Mouse (Mus musculus): ENCODE measurements at regions not wholly inside any gene's neighbourhood (a gene's known extent, or its start where the extent isn't known, plus 50 kb on each side); places are given as distances from the start of the nearest gene placed in this dataset.

- TF ChIP-seq CTCF (IDR thresholded peaks at IDR 0.05; ENCODE audit: low read depth) = no peak
- H3K4me1 ChIP-seq (ENCODE audit: insufficient read depth) = peaks cover 5% of the 10 kb centered on the region; the same call in 1 of the 2 replicates
- 50% methylated on average over 5 of the region's 5 CpGs for WGBS
- no peak overlapping the region for H3K27ac ChIP-seq (ENCODE audit: low read depth)
- no peak overlapping the region for H3K4me2 ChIP-seq
- H3K4me3 ChIP-seq (ENCODE audit: low read depth, low read length) = no peak overlapping the region
- H3K9me3 ChIP-seq (ENCODE audit: low read depth, low read length) = no peaks in the 10 kb centered on the region
- H3K9ac ChIP-seq = no peak overlapping the region
- H3K36me3 ChIP-seq (ENCODE audit: insufficient read depth) = no peaks in the 10 kb centered on the region
- DNase-seq (no peak), ATAC-seq (ENCODE audit: insufficient read depth) (no peak)
- no peaks in the 10 kb centered on the region for H3K27me3 ChIP-seq (ENCODE audit: insufficient read depth, low read length)
Observed at GRCm38 (mm10) chr6:50011746-50012453, 98.1 kb upstream of the Mpp6 start.

- H3K27ac ChIP-seq (ENCODE audit: low read depth) = no peak overlapping the region
Observed at GRCm38 (mm10) chr6:50013067-50013466, 97.0 kb upstream of the Mpp6 start.

GRCm38 (mm10) chr6:50013842-50014241 is 96.2 kb upstream of the Mpp6 start:
- no peak for ATAC-seq (ENCODE audit: insufficient read depth)
- Histone ChIP-seq H3K36me3 (ENCODE audit: insufficient read depth) (no peaks in the 10 kb centered on the region), H3K4me3 (ENCODE audit: low read depth, low read length) (no peak overlapping the region), H3K9me3 (ENCODE audit: low read depth, low read length) (no peaks in the 10 kb centered on the region), H3K27ac (ENCODE audit: low read depth) (no peak overlapping the region), H3K27me3 (ENCODE audit: insufficient read depth, low read length) (no peaks in the 10 kb centered on the region), H3K4me1 (ENCODE audit: insufficient read depth) (peaks cover 5% of the 10 kb centered on the region; the same call in 1 of the 2 replicates), H3K9ac (no peak overlapping the region), H3K4me2 (no peak overlapping the region)
- TF ChIP-seq CTCF (IDR thresholded peaks at IDR 0.05; ENCODE audit: low read depth) = no peak
- no peak for DNase-seq
- WGBS = 73% methylated on average over 7 of the region's 7 CpGs

More at GRCm38 (mm10) chr6:50013067-50013466, 97.0 kb upstream of the Mpp6 start:
- Histone ChIP-seq H3K9ac (no peak overlapping the region), H3K27me3 (ENCODE audit: insufficient read depth, low read length) (no peaks in the 10 kb centered on the region), H3K9me3 (ENCODE audit: low read depth, low read length) (no peaks in the 10 kb centered on the region), H3K36me3 (ENCODE audit: insufficient read depth) (no peaks in the 10 kb centered on the region), H3K4me1 (ENCODE audit: insufficient read depth) (peaks cover 5% of the 10 kb centered on the region; the same call in 1 of the 2 replicates), H3K4me3 (ENCODE audit: low read depth, low read length) (no peak overlapping the region), H3K4me2 (no peak overlapping the region)
- DNase-seq = no peak
- no peak for TF ChIP-seq CTCF (IDR thresholded peaks at IDR 0.05; ENCODE audit: low read depth)
- WGBS = 50% methylated on average over 5 of the region's 5 CpGs
- no peak for ATAC-seq (ENCODE audit: insufficient read depth)

DNA sequence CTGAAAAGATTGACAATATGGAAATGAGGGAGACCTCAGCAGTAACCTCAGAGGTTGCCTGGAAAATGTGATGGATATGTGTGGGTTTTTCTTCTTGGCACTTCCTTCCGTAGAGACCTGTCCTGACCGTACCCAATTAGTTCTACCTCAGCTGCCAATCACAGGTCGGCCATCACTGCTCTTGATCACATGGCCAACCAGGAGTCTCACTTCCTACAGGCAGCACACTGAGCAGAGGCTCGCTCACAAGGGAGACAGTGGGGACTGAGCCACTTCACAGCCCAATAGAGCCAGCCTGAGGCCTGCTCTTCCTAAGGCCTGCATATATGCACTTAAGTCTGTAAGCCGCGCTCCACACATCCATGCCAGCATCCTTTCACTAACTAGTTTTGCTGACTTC is 82.1 kb upstream of the Mpp6 start:
- Histone ChIP-seq H3K27ac (ENCODE audit: low read depth) (no peak overlapping the region), H3K9me3 (ENCODE audit: low read depth, low read length) (no peaks in the 10 kb centered on the region), H3K4me1 (ENCODE audit: insufficient read depth) (0 out of 2 replicates have a peak, but pooled peaks cover 2% of the 10 kb centered on the region), H3K36me3 (ENCODE audit: insufficient read depth) (no peaks in the 10 kb centered on the region), H3K4me3 (ENCODE audit: low read depth, low read length) (no peak overlapping the region), H3K27me3 (ENCODE audit: insufficient read depth, low read length) (no peaks in the 10 kb centered on the region), H3K9ac (no peak overlapping the region), H3K4me2 (no peak overlapping the region)
- TF ChIP-seq CTCF (IDR thresholded peaks at IDR 0.05; ENCODE audit: low read depth) = no peak
- WGBS = 82% methylated on average over 6 of the region's 6 CpGs
- ATAC-seq (ENCODE audit: insufficient read depth) (no peak), DNase-seq (no peak)

- no peak overlapping the region for H3K27ac ChIP-seq (ENCODE audit: low read depth)
- H3K4me2 ChIP-seq = no peak overlapping the region
- DNase-seq (no peak), ATAC-seq (ENCODE audit: insufficient read depth) (no peak)
- WGBS = 54% methylated on average over 10 of the region's 10 CpGs
- no peaks in the 10 kb centered on the region for H3K27me3 ChIP-seq (ENCODE audit: insufficient read depth, low read length)
- H3K4me3 ChIP-seq (ENCODE audit: low read depth, low read length) = no peak overlapping the region
- no peaks in the 10 kb centered on the region for H3K36me3 ChIP-seq (ENCODE audit: insufficient read depth)
- 0 out of 2 replicates have a peak, but pooled peaks cover 8% of the 10 kb centered on the region for H3K4me1 ChIP-seq (ENCODE audit: insufficient read depth)
- no peak overlapping the region for H3K9ac ChIP-seq
- TF ChIP-seq CTCF (IDR thresholded peaks at IDR 0.05; ENCODE audit: low read depth) = no peak
- no peaks in the 10 kb centered on the region for H3K9me3 ChIP-seq (ENCODE audit: low read depth, low read length)
Observed at GRCm38 (mm10) chr6:50029895-50030515, 80.0 kb upstream of the Mpp6 start.

GRCm38 (mm10) chr6:50031356-50031755 is 78.7 kb upstream of the Mpp6 start:
- no peak for ATAC-seq (ENCODE audit: insufficient read depth)

DNA sequence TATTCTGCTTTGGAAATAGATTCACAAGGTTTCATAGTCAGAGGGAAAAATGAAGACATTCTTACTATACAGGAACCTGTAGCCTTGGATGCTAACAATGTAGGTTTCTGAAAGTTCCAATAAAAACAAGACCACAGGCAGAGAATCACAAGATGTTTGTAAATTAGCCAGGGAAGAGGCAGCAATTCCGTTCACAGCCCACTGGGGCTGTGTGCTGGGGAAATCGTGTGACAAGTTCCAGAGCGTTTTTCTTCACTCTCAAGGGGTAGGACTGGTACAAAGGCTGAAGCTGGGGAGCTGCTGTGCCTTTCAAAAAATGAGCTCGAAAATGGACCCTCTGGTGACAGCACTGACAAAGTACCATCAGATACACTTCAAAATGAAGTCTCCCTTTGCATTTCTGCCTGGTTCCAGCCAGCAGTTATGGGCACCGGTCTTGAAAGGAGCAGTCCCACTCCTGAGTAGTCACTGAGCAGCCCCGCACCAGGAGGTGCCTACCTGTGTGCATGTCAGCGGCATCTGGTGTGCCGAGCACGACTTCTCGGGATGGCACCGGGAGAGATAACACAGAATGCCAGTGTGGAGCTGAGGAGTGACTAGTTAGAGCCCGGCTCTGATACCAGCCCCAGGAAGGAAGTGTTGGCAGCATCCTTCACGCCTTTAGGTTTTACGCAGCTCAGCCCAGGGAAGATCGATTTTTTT is 77.0 kb upstream of the Mpp6 start:
- Histone ChIP-seq H3K9ac (no peak overlapping the region), H3K27ac (ENCODE audit: low read depth) (no peak overlapping the region), H3K9me3 (ENCODE audit: low read depth, low read length) (no peaks in the 10 kb centered on the region), H3K4me3 (ENCODE audit: low read depth, low read length) (no peak overlapping the region), H3K4me2 (peak overlapping the region; percentile 15; the same call in 1 of the 2 replicates), H3K4me1 (ENCODE audit: insufficient read depth) (0 out of 2 replicates have a peak, but pooled peaks cover 8% of the 10 kb centered on the region), H3K27me3 (ENCODE audit: insufficient read depth, low read length) (no peaks in the 10 kb centered on the region), H3K36me3 (ENCODE audit: insufficient read depth) (no peaks in the 10 kb centered on the region)
- DNase-seq (no peak), ATAC-seq (ENCODE audit: insufficient read depth) (no peak)
- 45% methylated on average over 15 of the region's 15 CpGs for WGBS
- TF ChIP-seq CTCF (IDR thresholded peaks at IDR 0.05; ENCODE audit: low read depth) = no peak

More at GRCm38 (mm10) chr6:50031356-50031755, 78.7 kb upstream of the Mpp6 start:
- Histone ChIP-seq H3K36me3 (ENCODE audit: insufficient read depth) (no peaks in the 10 kb centered on the region), H3K27me3 (ENCODE audit: insufficient read depth, low read length) (no peaks in the 10 kb centered on the region), H3K4me3 (ENCODE audit: low read depth, low read length) (no peak overlapping the region), H3K4me2 (no peak overlapping the region), H3K4me1 (ENCODE audit: insufficient read depth) (0 out of 2 replicates have a peak, but pooled peaks cover 8% of the 10 kb centered on the region), H3K9me3 (ENCODE audit: low read depth, low read length) (no peaks in the 10 kb centered on the region), H3K9ac (no peak overlapping the region), H3K27ac (ENCODE audit: low read depth) (no peak overlapping the region)
- no peak for TF ChIP-seq CTCF (IDR thresholded peaks at IDR 0.05; ENCODE audit: low read depth)
- DNase-seq = no peak
- WGBS = 76% methylated on average over 5 of the region's 5 CpGs
